ENCODE assay signal across 8 mouse cellular contexts in genomic region chr16:31081125-31081664, GRCm38 (mm10). TPM values are rescaled to one million over a fixed set of nuclear protein-coding genes. Genes with fewer than 3 reads are reported as not detected.
DNase-seq lines count a peak whose midpoint lies in the region; ATAC-seq lines count a peak whose summit lies in the region.

Gene Xxylt1 (minus strand): TSS chr16:31081432.

- H3K9me3 ChIP-seq in hindbrain, embryonic 11.5 days (ENCODE audit: control insufficient read depth, low read length) = no peaks in the 10 kb centered on the region

- peak within 1 kb of the TSS; percentile 84 for H3K27ac ChIP-seq in hindbrain, embryonic 11.5 days (ENCODE audit: low read depth, low read length)

- peak within 1 kb of the TSS; percentile 95 for H3K4me2 ChIP-seq in hindbrain, embryonic 11.5 days (replicated peaks; ENCODE audit: low read depth, low read length)

- under 1% methylated on average over 54 of the region's 54 CpGs for WGBS in hindbrain, embryonic 11.5 days

- peak; percentile 99 for ATAC-seq in hindbrain, embryonic 11.5 days (ENCODE audit: low FRiP score)

- H3K4me1 ChIP-seq in hindbrain, embryonic 11.5 days (replicated peaks; ENCODE audit: control insufficient read depth, insufficient read depth, low read length) = 0 out of 2 replicates have a peak, but pooled peaks cover 2% of the 10 kb centered on the region

- no peaks in the 10 kb centered on the region for H3K36me3 ChIP-seq in hindbrain, embryonic 11.5 days (ENCODE audit: control insufficient read depth, insufficient read depth, low read length)

- peak within 1 kb of the TSS; percentile 64 for H3K4me3 ChIP-seq in hindbrain, embryonic 11.5 days (ENCODE audit: low read depth, low read length)

- no peaks in the 10 kb centered on the region for H3K27me3 ChIP-seq in hindbrain, embryonic 11.5 days (ENCODE audit: control insufficient read depth, insufficient read depth, low read length)

- H3K9ac ChIP-seq in hindbrain, embryonic 11.5 days (ENCODE audit: low read depth, low read length) = peak within 1 kb of the TSS; percentile 72

- DNase-seq in Muller cell, postnatal 12 days (ENCODE audit: inconsistent ontology term) = peak; percentile 97
- DNase-seq in cerebellum, adult 9-11 months = peak; percentile 97
- peak; percentile 87 to 97 for DNase-seq in frontal cortex, adult 2 months (ENCODE audit: extremely low spot score in 1 of 2, low spot score in 1 of 2)
- peak; percentile 95 for DNase-seq in hindbrain, embryonic 11.5 days (ENCODE audit: low spot score)
- DNase-seq in layer of hippocampus, postnatal 10 days (ENCODE audit: low spot score in 2 of 2) = peak; percentile 95 to 97
- DNase-seq in lung, postnatal 10 days = peak; percentile 97
- peak; percentile 92 for DNase-seq in ovary, postnatal 36 days (ENCODE audit: low spot score)
- DNase-seq in thymus, postnatal 25 days = peak; percentile 96

RNA-seq across cellular contexts. Expression of gene Xxylt1, which starts in this region (rescaled TPM):
- polyA plus RNA-seq in frontal cortex, adult 2 months (2012; rRNA removed) = 12.9 and 14.3 TPM in 2 replicates
- 11.3 and 11.6 TPM in 2 replicates for polyA plus RNA-seq in hindbrain, embryonic 11.5 days (2014; fragmentation: Nextera tagmentation; extraction: Ambion mirVana)
- total RNA-seq in layer of hippocampus, postnatal 10 days (2021) = 10 to 100 TPM; 21.8 to 22.6 TPM

Comparison
In these comparisons a context has a peak if more than half of its experiments do, and no peak if none do; other contexts are left out.
1. Peak in every context shown above with its lines: DNase-seq, ATAC-seq, H3K4me3 ChIP-seq and H3K27ac ChIP-seq.